Mouse (Mus musculus) spleen, postnatal 10 days (tissue): ENCODE measurements at regions not wholly inside any gene's neighbourhood (a gene's known extent, or its start where the extent isn't known, plus 50 kb on each side); places are given as distances from the start of the nearest gene placed in this dataset.
"Not testable (repeated sequence)": the region's sequence is repeated elsewhere in the genome, so short reads cannot be mapped to it uniquely, and the experiment has no call there.

Experiments
- DNase-seq, 2 experiments: peaks; one replicate each; pipeline ENCODE4 v3.0.0; 2021 to 2022; ENCODE audit warnings: low spot score in 2 of 2

DNA sequence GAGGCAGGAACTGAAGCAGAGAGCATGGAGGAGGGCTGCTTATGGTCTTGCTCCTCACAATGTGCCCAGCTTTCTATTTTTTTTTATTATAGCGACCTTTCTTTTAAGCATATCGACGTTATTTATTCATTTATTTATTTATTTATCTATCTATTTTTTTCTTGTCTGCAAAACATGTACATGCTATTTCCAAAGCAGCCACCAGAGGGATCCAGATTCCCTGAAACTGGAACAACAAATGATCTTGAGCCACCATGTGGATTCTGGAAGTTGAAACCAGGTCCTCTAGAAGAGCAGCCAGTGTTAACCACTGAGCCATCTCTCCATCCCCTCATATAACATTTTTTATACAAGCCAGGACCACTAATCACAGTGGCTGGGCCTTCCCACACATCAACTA is 338.1 kb downstream of the Gm21863 start:
- DNase-seq = not testable (repeated sequence)

DNA sequence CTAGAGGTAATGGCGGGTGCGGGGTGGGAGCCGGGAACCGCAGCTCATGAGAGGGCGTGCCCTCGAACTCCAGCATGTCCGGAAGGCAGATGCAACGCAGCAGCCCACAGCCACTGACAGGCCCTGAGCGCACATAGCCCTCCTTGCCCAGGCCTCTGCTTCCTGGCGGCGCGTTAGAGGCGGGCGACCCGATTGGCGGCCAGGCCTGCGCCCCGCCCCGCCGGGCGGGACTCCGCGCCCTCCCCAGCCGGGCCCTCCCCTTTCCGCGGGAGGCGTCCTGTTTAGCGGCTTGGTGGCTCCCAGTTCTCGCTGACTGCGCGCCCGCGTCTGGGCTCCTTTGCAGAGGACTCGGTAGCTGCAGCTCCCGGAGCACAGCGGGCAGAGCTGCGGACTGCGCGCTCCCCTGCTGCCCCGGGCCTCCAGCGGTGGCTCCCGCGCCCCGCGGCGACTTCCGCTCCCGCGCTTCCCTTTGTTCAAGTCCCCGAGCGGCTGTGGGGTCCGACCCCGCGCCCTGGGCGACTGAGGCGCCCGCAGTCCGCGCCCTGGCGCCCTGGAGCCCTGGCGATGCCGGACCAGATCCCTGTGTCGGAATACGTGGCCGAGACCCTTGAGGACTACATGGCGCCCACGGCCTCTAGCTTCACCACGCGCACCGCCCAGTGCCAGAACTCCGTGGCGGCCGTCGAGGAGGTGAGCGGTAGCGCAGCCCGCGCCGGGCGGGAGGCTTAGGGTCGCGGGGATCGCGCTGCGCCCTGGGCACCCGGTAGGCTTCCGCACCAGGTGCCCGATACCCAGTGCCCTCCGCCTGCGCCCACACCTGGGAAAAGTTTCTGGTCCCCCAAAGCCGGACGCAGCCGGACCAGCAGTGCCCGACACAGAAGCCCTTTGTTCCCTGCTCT is 357.9 kb downstream of the Gm21863 start:
- DNase-seq = peak in 1 of 2 experiments; percentile 9
